Mouse (Mus musculus) lung, embryonic 16.5 days (tissue): ENCODE results near the gene Efhd1. TPM values are rescaled to one million over a fixed set of nuclear protein-coding genes. Genes with fewer than 3 reads are reported as not detected.

Experiments used
- ATAC-seq: fragments of 200-750 bp; cut with Nextera tagmentation; 2 replicates; pipeline ENCODE4 v1.8.0; 2017; ENCODE audit warnings: low read depth, mild to moderate bottlenecking, moderate library complexity
- H3K27ac ChIP-seq: fragments of 300-500 bp; sonication (generic); 2 replicates; pipeline ENCODE4 v1.5.1; 2014; ENCODE audit warnings: mild to moderate bottlenecking, control low read depth, low read length
- H3K27me3 ChIP-seq: fragments of 300-500 bp; sonication (generic); 2 replicates; pipeline ENCODE4 v1.6.1; 2014; ENCODE audit warnings: low read depth, low read length, mixed read lengths; ENCODE audit not compliant: control insufficient read depth, insufficient read depth
- H3K36me3 ChIP-seq: fragments of 300-500 bp; sonication (generic); 2 replicates; pipeline ENCODE4 v1.6.1; 2014; ENCODE audit warnings: low read length; ENCODE audit not compliant: control insufficient read depth, insufficient read depth
- H3K4me1 ChIP-seq: fragments of 300-500 bp; sonication (generic); replicated peaks from 2 replicates; pipeline ENCODE4 v1.6.1; 2014; ENCODE audit warnings: low read length, mixed read lengths; ENCODE audit not compliant: control insufficient read depth, insufficient read depth
- H3K4me2 ChIP-seq: fragments of 300-500 bp; sonication (generic); 2 replicates; pipeline ENCODE4 v1.6.1; 2014; ENCODE audit warnings: low read depth, low read length, control low read depth
- H3K4me3 ChIP-seq: fragments of 300-500 bp; sonication (generic); 2 replicates; pipeline ENCODE4 v1.5.1; 2014; ENCODE audit warnings: mild to moderate bottlenecking, low read length, control low read depth
- H3K9ac ChIP-seq: fragments of 300-500 bp; sonication (generic); 2 replicates; pipeline ENCODE4 v1.6.1; 2014; ENCODE audit warnings: low read length, control low read depth
- H3K9me3 ChIP-seq: fragments of 300-500 bp; sonication (generic); 2 replicates; pipeline ENCODE4 v1.6.1; 2016; ENCODE audit warnings: low read length; ENCODE audit not compliant: control insufficient read depth
- WGBS: fragments of 180-500 bp; shearing (Covaris S2); extraction: QIAGEN DNeasy Blood & Tissue Kit; methylation state at CpG from one replicate; pipeline ENCODE4 v1.1.7; 2014; 5-methylcytosine and 5-hydroxymethylcytosine counted together
- polyA plus RNA-seq: library from polyadenylated mRNA; unstranded; fragments of >200 nt; fragmentation: Nextera tagmentation; extraction: Ambion mirVana; gene quantifications from 2 replicates; pipeline ENCODE4 v1.2.1, GENCODE M21; 2015

The Efhd1 gene
- polyA plus RNA-seq, 1 experiment from 2014 or later = 0.31 TPM

GRCm38 (mm10) chr1:87331774-87332173 is 67.6 kb downstream of the Efhd1 start:
- no peaks in the 10 kb centered on the region for H3K9me3 ChIP-seq
- H3K4me1 ChIP-seq = peaks cover 6% of the 10 kb centered on the region; the same call in 1 of the 2 replicates
- no peaks in the 10 kb centered on the region for H3K27me3 ChIP-seq
- H3K4me2 ChIP-seq = no peak overlapping the region
- no peak overlapping the region for H3K27ac ChIP-seq
- no peak overlapping the region for H3K9ac ChIP-seq
- ATAC-seq = no peak
- WGBS = 91% methylated on average over 4 of the region's 4 CpGs
- H3K36me3 ChIP-seq = peaks cover 12% of the 10 kb centered on the region
- no peak overlapping the region for H3K4me3 ChIP-seq

GRCm38 (mm10) chr1:87350576-87350975 is 86.4 kb downstream of the Efhd1 start:
- Histone ChIP-seq H3K27ac (no peak overlapping the region), H3K4me1 (no peaks in the 10 kb centered on the region), H3K9me3 (no peaks in the 10 kb centered on the region), H3K4me3 (no peak overlapping the region), H3K4me2 (no peak overlapping the region), H3K36me3 (peaks cover 10% of the 10 kb centered on the region), H3K9ac (no peak overlapping the region), H3K27me3 (no peaks in the 10 kb centered on the region)
- whole genome bisulfite sequencing = 77% methylated on average over 2 of the region's 2 CpGs
- no peak for ATAC-seq

GRCm38 (mm10) chr1:87360276-87360675 is 96.1 kb downstream of the Efhd1 start:
- 58% methylated on average over 1 of the region's 1 CpGs for WGBS
- H3K4me3 ChIP-seq = no peak overlapping the region
- no peaks in the 10 kb centered on the region for H3K4me1 ChIP-seq
- no peak overlapping the region for H3K4me2 ChIP-seq
- H3K27ac ChIP-seq = no peak overlapping the region
- peaks cover 9% of the 10 kb centered on the region for H3K36me3 ChIP-seq
- H3K9ac ChIP-seq = no peak overlapping the region
- no peaks in the 10 kb centered on the region for H3K27me3 ChIP-seq
- H3K9me3 ChIP-seq = no peaks in the 10 kb centered on the region
- no peak for ATAC-seq

Other genes starting within 250 kb of the Efhd1 start
- not detected in 2 replicates for gene Alppl2, start 174.4 kb upstream of the Efhd1 start, polyA plus RNA-seq
- 0.18 TPM in 1 of 2 replicates, not detected in the other for gene Alpi, start 162.8 kb upstream of the Efhd1 start, polyA plus RNA-seq
- not detected in 2 replicates for gene Akp3, start 139.4 kb upstream of the Efhd1 start, polyA plus RNA-seq
- gene Ecel1, start 107.8 kb upstream of the Efhd1 start, polyA plus RNA-seq = 0.92 and 0.94 TPM in 2 replicates
- gene Prss56, start 81.0 kb upstream of the Efhd1 start, polyA plus RNA-seq = 0.09 TPM in 1 of 2 replicates, not detected in the other
- 0.26 and 0.48 TPM in 2 replicates for gene Chrnd, start 73.8 kb upstream of the Efhd1 start, polyA plus RNA-seq
- gene Chrng, start 59.7 kb upstream of the Efhd1 start, polyA plus RNA-seq = 0.43 and 1.4 TPM in 2 replicates
- gene Eif4e2, start 50.4 kb upstream of the Efhd1 start, polyA plus RNA-seq = 141 and 146 TPM in 2 replicates
- gene Gigyf2, start 62.6 kb downstream of the Efhd1 start, polyA plus RNA-seq = 47.2 and 48.9 TPM in 2 replicates
- gene Kcnj13, start 130.4 kb downstream of the Efhd1 start, polyA plus RNA-seq = 7.6 and 10.1 TPM in 2 replicates
- gene Snorc, start 205.9 kb downstream of the Efhd1 start, polyA plus RNA-seq = 0.36 and 1.0 TPM in 2 replicates
- gene Neu2, start 245.5 kb downstream of the Efhd1 start, polyA plus RNA-seq = 4.4 and 5.4 TPM in 2 replicates